Mouse (Mus musculus) Patski (cell line): Measurements from ENCODE around the gene Aldh4a1. TPM values are rescaled to one million over a fixed set of nuclear protein-coding genes. Genes with fewer than 3 reads are reported as not detected.

Source experiments
- ATAC-seq: fragments of 100-300 bp; one replicate; pipeline ENCODE4 v1.8.0; 2021
- CTCF ChIA-PET: fragments of 350-600 bp; sonication (Branson Sonifier 250); formaldehyde crosslinking; loops from one replicate; lab custom pipeline; 2022; ENCODE audit warnings: inconsistent platforms; lab: Charles Lee
- POLR2A ChIA-PET: fragments of 350-600 bp; sonication (Branson Sonifier 250); formaldehyde crosslinking; loops from one replicate; lab custom pipeline; 2022; ENCODE audit warnings: antibody characterized with exemption, inconsistent platforms; lab: Charles Lee
- DNase-seq: peaks from one replicate; pipeline ENCODE4 v3.0.0-alpha.2; 2011; ENCODE audit warnings: low read depth, low spot score
- H3K27me3 ChIP-seq: fragments of 371-371 bp; one replicate; pipeline ENCODE4 v1.5.1; 2021
- CTCF ChIP-seq: fragments of 100-300 bp; IDR thresholded peaks from one replicate; pipeline ENCODE4 v1.5.1; 2021
- in situ Hi-C: fragments of 300-500 bp; cut with MboI; formaldehyde crosslinking; loops from 3 replicates; pipeline ENCODE4 v1.11.1; 2018; ENCODE audit warnings: low pct_unique_long_range_greater_than_20kb, mixed read lengths
- polyA plus RNA-seq: library from polyadenylated mRNA; unstranded; gene quantifications from one replicate; pipeline ENCODE4 v1.2.3, GENCODE M21; 2021

Gene Aldh4a1
- polyA plus RNA-seq, 1 experiment from 2014 or later = 34.4 TPM

DNA sequence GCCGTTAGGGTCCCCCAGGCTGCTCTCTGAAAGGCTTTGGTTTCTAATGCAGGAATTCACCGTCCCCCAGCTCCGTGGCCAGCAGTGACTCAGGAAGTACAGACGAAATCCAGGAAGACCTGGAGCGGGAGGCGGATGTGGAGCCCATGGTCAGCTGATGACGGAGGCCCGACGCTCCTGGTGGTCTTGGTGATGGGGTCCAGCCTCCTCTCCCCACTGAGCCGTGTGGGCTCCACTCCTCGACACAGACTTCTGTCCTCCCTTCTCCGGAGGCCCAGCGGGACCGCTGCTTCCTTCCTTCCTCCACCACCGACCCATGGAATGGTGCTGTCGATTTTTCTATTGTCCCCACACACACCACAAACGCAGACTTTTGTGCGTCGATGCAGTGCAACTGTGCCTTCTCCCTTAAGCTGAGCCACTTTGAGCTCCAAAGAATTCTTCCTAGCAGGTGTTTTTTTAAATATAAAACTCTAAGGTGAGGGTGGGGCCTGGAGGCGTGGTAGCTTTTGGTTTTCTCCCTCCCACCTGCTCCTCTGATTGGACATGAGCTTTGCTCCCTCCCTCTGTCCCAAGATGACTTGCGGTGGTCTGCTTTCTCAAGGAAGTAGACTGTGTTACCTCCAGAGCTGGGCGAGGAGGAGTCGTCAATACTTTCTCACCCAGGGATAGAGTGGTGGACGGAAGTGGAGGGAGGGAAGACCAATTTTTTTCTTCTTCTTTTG lies 6.2 kb upstream of the Aldh4a1 start:
- H3K27me3 ChIP-seq = no peaks in the 10 kb centered on the region
- ATAC-seq (no peak), DNase-seq (no peak)
- CTCF ChIA-PET = no interaction called here
- in situ Hi-C loops = no loop called here
- TF ChIP-seq CTCF = no peak
- POLR2A ChIA-PET = no interaction called here

DNA sequence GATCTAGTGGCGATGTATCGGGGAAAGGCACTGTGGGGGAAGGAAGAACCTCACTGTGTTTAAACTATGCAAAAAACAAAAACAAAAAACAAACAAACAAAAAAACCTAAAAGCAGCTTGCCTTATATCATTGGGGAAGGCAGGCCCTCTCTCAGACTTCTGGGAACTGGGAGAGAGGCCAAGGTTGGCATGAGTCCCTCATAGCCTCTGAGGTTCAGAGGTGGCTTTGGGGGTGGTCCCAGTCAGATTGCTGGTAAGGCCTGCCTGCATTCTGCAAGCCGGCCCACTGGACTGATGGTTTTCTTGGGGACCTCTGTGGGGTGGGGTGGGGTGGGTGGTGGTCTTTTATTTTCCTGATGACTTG lies 5.7 kb upstream of the Aldh4a1 start:
- ATAC-seq = no peak
- DNase-seq = no peak
- CTCF ChIA-PET = no interaction called here
- in situ Hi-C loops = no loop called here
- no peaks in the 10 kb centered on the region for H3K27me3 ChIP-seq
- POLR2A ChIA-PET = no interaction called here
- no peak for TF ChIP-seq CTCF

GRCm38 (mm10) chr4:139619765-139620164 lies 2.9 kb upstream of the Aldh4a1 start:
- ATAC-seq (no peak), DNase-seq (no peak)
- H3K27me3 ChIP-seq = no peaks in the 10 kb centered on the region
- ChIA-PET CTCF (no interaction called here), POLR2A (no interaction called here)
- no peak for TF ChIP-seq CTCF
- in situ Hi-C loops = no loop called here

DNA sequence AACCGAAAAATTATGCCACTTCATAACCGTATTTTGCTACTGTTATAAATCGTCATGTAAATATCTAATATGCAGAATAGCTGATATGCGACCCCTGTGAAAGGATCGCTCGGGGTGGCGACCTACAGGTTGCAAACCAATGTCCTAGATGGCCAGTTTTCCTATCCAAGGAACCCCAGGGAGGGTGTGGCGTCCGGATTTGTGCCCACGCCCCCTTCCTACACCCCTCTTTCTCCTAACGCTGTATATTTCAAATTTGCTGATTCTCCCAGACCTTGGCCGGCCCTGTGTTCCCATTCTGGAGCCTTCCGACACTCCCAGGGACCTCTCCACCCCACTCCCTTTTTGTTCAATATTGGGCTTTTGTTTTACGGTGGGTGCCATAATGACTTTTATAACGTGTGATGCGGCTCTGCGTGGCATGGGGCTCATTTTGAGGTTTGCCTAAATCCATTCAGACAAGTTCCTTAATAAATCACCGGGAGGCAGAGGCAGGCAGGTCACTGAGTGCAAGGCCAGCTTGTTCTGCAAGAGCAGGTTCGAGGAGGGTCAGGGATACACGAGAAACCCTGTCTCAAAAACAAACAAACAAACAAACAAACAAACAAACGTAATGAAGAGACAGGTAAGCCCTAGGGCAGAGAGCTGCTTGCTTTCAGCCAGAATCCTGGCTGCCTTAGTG lies 909 bp downstream of the Aldh4a1 start:
- ChIA-PET CTCF (interaction anchor here (1.5 to 3.2 kb wide), 3 partner anchors 11 to 14 kb away, joined by 4 to 18 read pairs (median 5); no protein-coding TSS in a partner anchor), POLR2A (interaction anchor here (1.3 to 1.4 kb wide), 2 partner anchors 13 to 21 kb away, joined by 3 to 5 read pairs; partner anchors contain the start of gene Gm21969)
- H3K27me3 ChIP-seq = no peaks in the 10 kb centered on the region
- in situ Hi-C loops = no loop called here
- TF ChIP-seq CTCF = no peak
- no peak for DNase-seq
- ATAC-seq = no peak

DNA sequence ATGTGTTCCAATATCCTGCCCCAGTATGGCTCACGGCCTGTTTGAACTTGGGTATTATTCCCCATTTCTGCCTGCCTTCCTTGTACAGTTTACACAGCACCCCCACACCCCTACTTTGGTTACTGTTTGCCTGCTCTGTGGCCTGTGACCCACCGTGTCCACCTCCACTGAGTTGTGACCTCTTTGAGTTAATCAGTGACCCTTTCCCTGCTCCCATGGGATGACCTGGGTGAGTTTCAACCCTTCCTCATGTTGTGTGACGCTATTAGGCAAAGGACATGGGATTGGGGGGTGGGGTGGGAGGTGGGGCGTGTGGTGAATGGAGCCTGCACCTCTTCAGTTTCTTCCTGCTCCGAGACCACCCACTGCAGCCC lies 1.4 kb downstream of the Aldh4a1 start:
- in situ Hi-C loops = no loop called here
- ChIA-PET POLR2A (no interaction called here), CTCF (interaction anchor here (1.9 kb wide), 1 partner anchor 12 kb away, joined by 5 read pairs; no protein-coding TSS in a partner anchor)
- no peak for TF ChIP-seq CTCF
- DNase-seq = no peak
- no peaks in the 10 kb centered on the region for H3K27me3 ChIP-seq
- ATAC-seq = no peak

DNA sequence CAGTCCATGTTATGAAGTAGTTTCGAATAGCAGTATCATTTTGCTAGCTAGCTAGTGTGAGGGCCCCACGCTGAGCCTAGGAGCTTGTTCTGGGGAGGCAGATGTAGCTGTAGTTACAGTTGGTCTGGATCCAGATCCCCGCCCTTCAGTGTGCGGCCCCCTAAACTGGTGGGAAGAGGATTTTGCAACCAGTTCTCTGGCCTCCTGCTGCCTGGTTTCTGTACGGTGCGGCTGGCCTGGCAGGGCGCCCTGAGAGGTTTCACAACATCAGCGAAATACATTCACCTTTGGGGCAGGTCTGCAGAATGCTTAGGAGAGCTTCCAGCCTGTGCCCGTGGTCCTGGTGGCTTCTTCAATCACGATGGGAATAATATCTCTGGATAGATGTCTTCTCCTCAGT lies 2.0 kb downstream of the Aldh4a1 start:
- ATAC-seq (no peak), DNase-seq (no peak)
- no peak for TF ChIP-seq CTCF
- in situ Hi-C loops = no loop called here
- ChIA-PET POLR2A (no interaction called here), CTCF (no interaction called here)
- H3K27me3 ChIP-seq = no peaks in the 10 kb centered on the region

- in situ Hi-C loops = no loop called here
- ATAC-seq (no peak), DNase-seq (no peak)
- POLR2A ChIA-PET = no interaction called here
- CTCF ChIA-PET = no interaction called here
- no peak for TF ChIP-seq CTCF
- no peaks in the 10 kb centered on the region for H3K27me3 ChIP-seq
Measured at GRCm38 (mm10) chr4:139627361-139627760, 4.7 kb downstream of the Aldh4a1 start.

- DNase-seq (no peak), ATAC-seq (no peak)
- H3K27me3 ChIP-seq = no peaks in the 10 kb centered on the region
- ChIA-PET CTCF (interaction anchor here (1.2 kb wide), 1 partner anchor 14 kb away, joined by 3 read pairs; no protein-coding TSS in a partner anchor), POLR2A (no interaction called here)
- TF ChIP-seq CTCF = no peak
- in situ Hi-C loops = loop anchor here (5.0 kb wide), 1 partner anchor 158 kb away; no protein-coding TSS in a partner anchor
Measured at GRCm38 (mm10) chr4:139630171-139630570, 7.5 kb downstream of the Aldh4a1 start.

DNA sequence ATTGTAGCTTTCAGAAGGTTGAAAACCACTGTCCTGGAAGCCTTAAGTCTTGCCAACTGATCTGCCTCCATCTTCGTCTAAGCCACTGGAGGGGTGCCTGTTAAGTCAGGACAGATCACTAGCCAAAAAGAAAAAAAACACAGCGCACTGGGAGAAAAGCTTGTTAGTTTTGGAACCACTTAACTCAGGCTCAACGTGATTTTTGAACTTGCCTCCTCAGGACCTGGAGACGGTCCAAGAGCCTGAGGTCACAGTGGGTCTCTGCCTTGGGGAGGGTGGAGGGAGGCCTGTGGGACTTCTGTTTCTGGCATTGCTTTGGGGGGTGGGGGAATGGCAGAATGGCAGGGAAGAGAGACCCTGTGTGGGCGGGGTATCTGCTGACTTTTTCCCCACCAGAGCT lies 8.5 kb downstream of the Aldh4a1 start:
- DNase-seq (no peak), ATAC-seq (no peak)
- CTCF ChIA-PET = no interaction called here
- TF ChIP-seq CTCF = no peak
- POLR2A ChIA-PET = no interaction called here
- H3K27me3 ChIP-seq = no peaks in the 10 kb centered on the region
- in situ Hi-C loops = loop anchor here (5.0 kb wide), 1 partner anchor 159 kb away; no protein-coding TSS in a partner anchor

DNA sequence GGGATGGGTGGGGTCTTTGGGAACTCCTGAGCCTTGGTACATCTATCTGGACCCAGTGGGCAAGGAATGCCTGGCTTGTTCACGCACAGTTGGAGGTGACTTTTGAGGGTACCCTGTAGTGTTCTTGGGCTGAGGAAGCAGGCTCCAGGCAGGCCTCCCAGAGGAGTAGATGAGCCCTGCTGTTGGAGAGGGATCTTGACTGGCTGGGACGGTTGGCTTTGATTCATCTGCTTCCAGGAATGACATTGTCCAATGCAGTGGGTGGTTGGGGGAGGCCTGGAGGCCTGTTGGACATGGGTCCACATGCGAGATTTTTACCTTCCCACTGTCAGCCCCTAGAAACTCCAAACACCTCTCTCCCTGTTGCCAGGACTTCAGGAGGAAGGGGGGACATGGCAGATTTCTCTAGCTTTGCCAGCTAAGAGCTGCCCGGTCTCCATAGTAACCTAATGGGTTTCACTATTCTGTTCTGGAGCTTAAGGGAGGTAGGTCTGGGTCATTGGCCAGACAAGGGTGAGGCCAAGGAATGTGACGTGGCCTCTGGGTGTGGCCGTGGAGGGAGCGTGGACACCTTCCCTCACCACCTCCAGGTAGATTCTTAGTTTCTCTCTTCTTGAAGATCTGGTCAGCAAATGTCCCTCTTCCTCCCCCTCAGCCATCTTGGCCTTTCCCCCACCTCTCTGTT lies 9.0 kb downstream of the Aldh4a1 start:
- in situ Hi-C loops = loop anchor here (5.0 kb wide), 1 partner anchor 159 kb away; no protein-coding TSS in a partner anchor
- TF ChIP-seq CTCF = no peak
- H3K27me3 ChIP-seq = no peaks in the 10 kb centered on the region
- POLR2A ChIA-PET = no interaction called here
- ATAC-seq (no peak), DNase-seq (no peak)
- CTCF ChIA-PET = no interaction called here

- DNase-seq (no peak), ATAC-seq (no peak)
- ChIA-PET CTCF (no interaction called here), POLR2A (no interaction called here)
- TF ChIP-seq CTCF = no peak
- no peaks in the 10 kb centered on the region for H3K27me3 ChIP-seq
- in situ Hi-C loops = loop anchor here (5.0 kb wide), 1 partner anchor 160 kb away; no protein-coding TSS in a partner anchor
Measured at GRCm38 (mm10) chr4:139632254-139632580, 9.6 kb downstream of the Aldh4a1 start.
